In genomic region chr12:105583484-105583883, GRCm38 (mm10) we compare ENCODE assay signal across 9 mouse cellular contexts. TPM values are rescaled to one million over a fixed set of nuclear protein-coding genes. Genes with fewer than 3 reads are reported as not detected.
DNase-seq lines count a peak whose midpoint lies in the region; ATAC-seq and TF ChIP-seq lines count a peak whose summit lies in the region.
"Had no signal": no experiment of that assay in that cellular context is flagged by ENCODE, and none has a peak within 500 bp of the region (broad histone marks: within the 10 kb centered on the region; RNA-seq: fewer than 3 reads in every experiment).

No protein-coding gene starts in this region.

- H3K36me3 ChIP-seq in heart, embryonic 16.5 days (ENCODE audit: control insufficient read depth, insufficient read depth) = no peaks in the 10 kb centered on the region
- H3K36me3 ChIP-seq in ES-Bruce4 (ENCODE audit: control insufficient read depth, insufficient read depth, low read length, poor library complexity, severe bottlenecking) = no peaks in the 10 kb centered on the region
- no peaks in the 10 kb centered on the region for H3K36me3 ChIP-seq in embryonic facial prominence, embryonic 14.5 days (ENCODE audit: control insufficient read depth, insufficient read depth, low read length)
- H3K36me3 ChIP-seq in lung, embryonic 15.5 days = no peaks in the 10 kb centered on the region
- H3K36me3 ChIP-seq: hindbrain, embryonic 15.5 days had no signal

- TF ChIP-seq CTCF in ES-Bruce4 (IDR thresholded peaks at IDR 0.05; ENCODE audit: low read depth, low read length) = no peak

- DNase-seq in heart, postnatal 25 days (ENCODE audit: low spot score) = no peak
- DNase-seq in embryonic facial prominence, embryonic 14.5 days (ENCODE audit: low spot score) = peak; percentile 84
- DNase-seq in ovary, postnatal 14 days (ENCODE audit: low spot score) = no peak
- DNase-seq in urinary bladder, postnatal 36 days (ENCODE audit: low spot score in 2 of 2) = no peak
- no peak for DNase-seq in heart, postnatal 14 days

- H3K4me2 ChIP-seq in heart, embryonic 16.5 days (ENCODE audit: low read depth, low read length) = no peak overlapping the region
- no peak overlapping the region for H3K4me2 ChIP-seq in embryonic facial prominence, embryonic 14.5 days (ENCODE audit: low read depth, low read length)
- peak overlapping the region; percentile 16 for H3K4me2 ChIP-seq in lung, embryonic 15.5 days
- H3K4me2 ChIP-seq: hindbrain, embryonic 15.5 days had no signal

- intact Hi-C loops in heart, postnatal 25 days (cut with DNase I) = no loop called here
- intact Hi-C loops in heart, postnatal 14 days (cut with DNase I) = no loop called here

- H3K9me3 ChIP-seq in heart, embryonic 16.5 days (replicated peaks; ENCODE audit: control insufficient read depth, low read length) = no peaks in the 10 kb centered on the region
- no peaks in the 10 kb centered on the region for H3K9me3 ChIP-seq in ES-Bruce4 (replicated peaks; ENCODE audit: control insufficient read depth, insufficient read depth, low read length, poor library complexity, severe bottlenecking)
- H3K9me3 ChIP-seq in embryonic facial prominence, embryonic 14.5 days (ENCODE audit: control insufficient read depth, low read length) = no peaks in the 10 kb centered on the region
- H3K9me3 ChIP-seq in lung, embryonic 15.5 days = no peaks in the 10 kb centered on the region
- H3K9me3 ChIP-seq: hindbrain, embryonic 15.5 days had no signal

- no peak overlapping the region for H3K27ac ChIP-seq in heart, embryonic 16.5 days (ENCODE audit: low read length)
- no peak overlapping the region for H3K27ac ChIP-seq in ES-Bruce4 (ENCODE audit: insufficient read depth, low read length)
- peak overlapping the region; percentile 33; the same call in 1 of the 2 replicates for H3K27ac ChIP-seq in embryonic facial prominence, embryonic 14.5 days (replicated peaks; ENCODE audit: low read depth, low read length)
- H3K27ac ChIP-seq in lung, embryonic 15.5 days = no peak overlapping the region
- H3K27ac ChIP-seq: hindbrain, embryonic 15.5 days had no signal

- TF ChIP-seq EP300 in ES-Bruce4 (IDR thresholded peaks at IDR 0.05; ENCODE audit: insufficient read depth, low read depth, low read length) = peak; percentile 65; the same call in 1 of the 2 replicates

- peak; percentile 30; the same call in 1 of the 2 replicates for ATAC-seq in heart, embryonic 16.5 days (replicated peaks; ENCODE audit: extremely low read depth, insufficient read depth, low FRiP score)
- ATAC-seq in embryonic facial prominence, embryonic 14.5 days (ENCODE audit: low read depth) = peak; percentile 62; the same call in 1 of the 2 replicates
- peak; percentile 73 for ATAC-seq in lung, embryonic 15.5 days (ENCODE audit: borderline replicate concordance, extremely low read depth, low FRiP score, low TSS enrichment)

- no peak overlapping the region for H3K9ac ChIP-seq in heart, embryonic 16.5 days (ENCODE audit: low read length)
- no peak overlapping the region for H3K9ac ChIP-seq in ES-Bruce4 (ENCODE audit: low read depth, poor library complexity, severe bottlenecking)
- H3K9ac ChIP-seq in embryonic facial prominence, embryonic 14.5 days (ENCODE audit: low read depth, low read length) = no peak overlapping the region
- H3K9ac ChIP-seq in lung, embryonic 15.5 days = no peak overlapping the region
- H3K9ac ChIP-seq: hindbrain, embryonic 15.5 days had no signal

- no peak overlapping the region for H3K4me3 ChIP-seq in heart, embryonic 16.5 days (ENCODE audit: low read length)
- no peak overlapping the region for H3K4me3 ChIP-seq in ES-Bruce4 (ENCODE audit: low read depth, low read length)
- H3K4me3 ChIP-seq in embryonic facial prominence, embryonic 14.5 days (ENCODE audit: low read depth, low read length) = no peak overlapping the region
- H3K4me3 ChIP-seq in lung, embryonic 15.5 days = no peak overlapping the region
- H3K4me3 ChIP-seq: hindbrain, embryonic 15.5 days had no signal

- peaks cover 3% of the 10 kb centered on the region for H3K4me1 ChIP-seq in heart, embryonic 16.5 days (ENCODE audit: control insufficient read depth, insufficient read depth, low read length)
- H3K4me1 ChIP-seq in ES-Bruce4 (ENCODE audit: control insufficient read depth, insufficient read depth, low read length) = no peaks in the 10 kb centered on the region
- H3K4me1 ChIP-seq in embryonic facial prominence, embryonic 14.5 days (ENCODE audit: control insufficient read depth, insufficient read depth, low read length) = peaks cover 7% of the 10 kb centered on the region; the same call in 1 of the 2 replicates
- peaks cover 23% of the 10 kb centered on the region for H3K4me1 ChIP-seq in lung, embryonic 15.5 days

- WGBS in heart, embryonic 16.5 days = 39% methylated on average over 2 of the region's 2 CpGs
- WGBS in embryonic facial prominence, embryonic 14.5 days = 17% methylated on average over 2 of the region's 2 CpGs
- 20% methylated on average over 2 of the region's 2 CpGs for WGBS in lung, embryonic 15.5 days

- peaks cover 6% of the 10 kb centered on the region for H3K27me3 ChIP-seq in heart, embryonic 16.5 days (ENCODE audit: control insufficient read depth, insufficient read depth, low read length)
- H3K27me3 ChIP-seq in ES-Bruce4 (ENCODE audit: control insufficient read depth, insufficient read depth, low read length, poor library complexity, severe bottlenecking) = no peaks in the 10 kb centered on the region
- H3K27me3 ChIP-seq in embryonic facial prominence, embryonic 14.5 days (replicated peaks; ENCODE audit: control insufficient read depth, insufficient read depth, low read length) = no peaks in the 10 kb centered on the region
- H3K27me3 ChIP-seq in lung, embryonic 15.5 days = no peaks in the 10 kb centered on the region
- H3K27me3 ChIP-seq: hindbrain, embryonic 15.5 days had no signal

- TF ChIP-seq POLR2A in ES-Bruce4 (IDR thresholded peaks at IDR 0.05; ENCODE audit: insufficient read depth, low read length) = no peak

RNA-seq across cellular contexts. Expression of gene Bdkrb1, which starts 19.4 kb away (rescaled TPM):
- polyA plus RNA-seq in heart, embryonic 16.5 days (2015; fragmentation: Nextera tagmentation; extraction: Ambion mirVana) = not detected in 2 replicates
- not detected for total RNA-seq in heart, postnatal 25 days (2021)
- not detected in 2 replicates for polyA plus RNA-seq in ES-Bruce4 (2011; ENCODE audit: insufficient read depth, insufficient read length, low read depth, missing spikeins)
- polyA plus RNA-seq in embryonic facial prominence, embryonic 14.5 days (2014; fragmentation: Nextera tagmentation; extraction: Ambion mirVana) = 0.17 TPM in 1 of 2 replicates, not detected in the other
- polyA plus RNA-seq in lung, embryonic 15.5 days (2015; fragmentation: Nextera tagmentation; extraction: Ambion mirVana) = 0.25 TPM in 1 of 2 replicates, not detected in the other
- not detected for total RNA-seq in heart, postnatal 14 days (2021)

RNA-seq across cellular contexts. Expression of gene Bdkrb2, which starts 20.5 kb away (rescaled TPM):
- polyA plus RNA-seq in heart, embryonic 16.5 days (2015; fragmentation: Nextera tagmentation; extraction: Ambion mirVana) = 1.2 and 1.4 TPM in 2 replicates
- under 1 TPM; 0.59 to 0.88 TPM for total RNA-seq in heart, postnatal 25 days (2021)
- polyA plus RNA-seq in ES-Bruce4 (2011; ENCODE audit: insufficient read depth, insufficient read length, low read depth, missing spikeins) = 1.2 and 1.4 TPM in 2 replicates
- polyA plus RNA-seq in embryonic facial prominence, embryonic 14.5 days (2014; fragmentation: Nextera tagmentation; extraction: Ambion mirVana) = 1.0 and 1.4 TPM in 2 replicates
- 0.93 and 1.3 TPM in 2 replicates for polyA plus RNA-seq in lung, embryonic 15.5 days (2015; fragmentation: Nextera tagmentation; extraction: Ambion mirVana)
- total RNA-seq in heart, postnatal 14 days (2021) = 1 to 10 TPM; 1.6 TPM
